Mouse (Mus musculus) myocyte (in vitro differentiated cells): Measurements from ENCODE around the gene Macrod2. TPM values are rescaled to one million over a fixed set of nuclear protein-coding genes. Genes with fewer than 3 reads are reported as not detected.

Source experiments
- H3K27me3 ChIP-seq: one replicate; pipeline ENCODE4 v1.6.1; 2011; ENCODE audit not compliant: control insufficient read depth, insufficient read depth, insufficient read length
- H3K36me3 ChIP-seq: one replicate; pipeline ENCODE4 v1.6.1; 2011; ENCODE audit not compliant: control insufficient read depth, insufficient read depth
- H3K4me2 ChIP-seq: one replicate; pipeline ENCODE4 v1.6.1; 2011; ENCODE audit warnings: low read depth, control low read depth
- H3K4me3 ChIP-seq: one replicate; pipeline ENCODE4 v1.5.1; 2011; ENCODE audit warnings: mild to moderate bottlenecking, control low read depth, moderate library complexity
- H3K79me2 ChIP-seq: one replicate; pipeline ENCODE4 v1.6.1; 2011; ENCODE audit not compliant: control insufficient read depth, insufficient read depth
- H3ac ChIP-seq: one replicate; pipeline ENCODE4 v1.6.1; 2011; ENCODE audit not compliant: control insufficient read depth, insufficient read length
- CEBPB ChIP-seq: IDR thresholded peaks from 2 replicates; pipeline ENCODE4 v1.6.1; 2011; ENCODE audit warnings: mild to moderate bottlenecking, moderate library complexity; ENCODE audit not compliant: poor library complexity, insufficient read depth, severe bottlenecking
- E2F4 ChIP-seq: IDR thresholded peaks from one replicate; pipeline ENCODE4 v1.6.1; 2011; ENCODE audit warnings: mild to moderate bottlenecking, control low read depth, moderate library complexity; ENCODE audit not compliant: insufficient read depth
- MAX ChIP-seq: IDR thresholded peaks from one replicate; pipeline ENCODE4 v1.6.1; 2011; ENCODE audit warnings: low read depth, mild to moderate bottlenecking, control low read depth
- MYOD1 ChIP-seq, 3 experiments: IDR thresholded peaks; one replicate each; pipeline ENCODE4 v1.6.1; 2011; ENCODE audit warnings: control low read depth in 2 of 3, low read depth in 2 of 3, mild to moderate bottlenecking in 2 of 3, moderate library complexity in 1 of 3; ENCODE audit not compliant: insufficient read length in 2 of 3, control insufficient read depth in 1 of 3
- MYOG ChIP-seq, 3 experiments: IDR thresholded peaks; one replicate each; pipeline ENCODE4 v1.6.1; 2011; ENCODE audit warnings: control low read depth in 2 of 3, low read depth in 2 of 3, mild to moderate bottlenecking in 2 of 3; ENCODE audit not compliant: insufficient read length in 2 of 3, control insufficient read depth in 1 of 3, insufficient read depth in 1 of 3
- POLR2A ChIP-seq: IDR thresholded peaks from one replicate; pipeline ENCODE4 v1.6.1; 2011; ENCODE audit warnings: low read depth, mild to moderate bottlenecking, control low read depth, moderate library complexity; ENCODE audit not compliant: insufficient read length
- POLR2AphosphoS2 ChIP-seq: IDR thresholded peaks from one replicate; pipeline ENCODE4 v1.6.1; 2011; ENCODE audit warnings: low read depth, control low read depth; ENCODE audit not compliant: insufficient read length
- REST ChIP-seq: IDR thresholded peaks from one replicate; pipeline ENCODE4 v1.6.1; 2011; ENCODE audit warnings: mild to moderate bottlenecking, control low read depth, moderate library complexity; ENCODE audit not compliant: insufficient read depth, insufficient read length
- SRF ChIP-seq: IDR thresholded peaks from one replicate; pipeline ENCODE4 v1.6.1; 2011; ENCODE audit warnings: low read depth; ENCODE audit not compliant: control insufficient read depth, insufficient read length
- TCF12 ChIP-seq: IDR thresholded peaks from one replicate; pipeline ENCODE4 v1.6.1; 2011; ENCODE audit warnings: mild to moderate bottlenecking, control low read depth; ENCODE audit not compliant: poor library complexity, insufficient read depth, severe bottlenecking
- TCF3 ChIP-seq: IDR thresholded peaks from one replicate; pipeline ENCODE4 v1.6.1; 2011; ENCODE audit warnings: low read depth, control low read depth; ENCODE audit not compliant: insufficient read length
- USF1 ChIP-seq: IDR thresholded peaks from one replicate; pipeline ENCODE4 v1.6.1; 2011; ENCODE audit warnings: low read depth, mild to moderate bottlenecking, control low read depth, moderate library complexity
- polyA plus RNA-seq: library from polyadenylated mRNA; unstranded; fragments of >200 nt; fragmentation: generic; extraction: Trizol; gene quantifications from one replicate; pipeline ENCODE4 v1.2.1, GENCODE M21; 2012; ENCODE audit warnings: missing spikeins

Macrod2 gene
- polyA plus RNA-seq, 1 experiment = 0.96 TPM

- Histone ChIP-seq H3K27me3 (no peaks in the 10 kb centered on the region), H3K4me2 (no peak overlapping the region), H3K36me3 (no peaks in the 10 kb centered on the region), H3ac (no peak overlapping the region), H3K79me2 (no peaks in the 10 kb centered on the region), H3K4me3 (no peak overlapping the region)
- TF ChIP-seq POLR2AphosphoS2 (no peak), CEBPB (no peak), MYOD1 (IDR thresholded peaks at IDR 0.05; ENCODE audit: control insufficient read depth in 1 of 3, insufficient read length in 2 of 3, low read depth in 2 of 3) (no peak), MAX (no peak), MYOG (IDR thresholded peaks at IDR 0.05; ENCODE audit: control insufficient read depth in 1 of 3, insufficient read depth in 1 of 3, insufficient read length in 2 of 3, low read depth in 2 of 3) (no peak), POLR2A (no peak), USF1 (no peak), SRF (no peak), E2F4 (no peak), TCF3 (no peak), TCF12 (no peak), REST (no peak)
Observed at GRCm38 (mm10) chr2:141712265-141712664, 1317.2 kb downstream of the Macrod2 start.

- no peaks in the 10 kb centered on the region for H3K36me3 ChIP-seq
- H3K27me3 ChIP-seq = no peaks in the 10 kb centered on the region
- no peak for TF ChIP-seq REST
- no peak for TF ChIP-seq MAX
- no peak for TF ChIP-seq TCF12
- H3K79me2 ChIP-seq = no peaks in the 10 kb centered on the region
- no peak overlapping the region for H3K4me3 ChIP-seq
- H3ac ChIP-seq = no peak overlapping the region
- H3K4me2 ChIP-seq = no peak overlapping the region
Observed at GRCm38 (mm10) chr2:141715061-141715460, 1320.0 kb downstream of the Macrod2 start.

GRCm38 (mm10) chr2:141722531-141722930 is 1327.4 kb downstream of the Macrod2 start:
- no peak overlapping the region for H3ac ChIP-seq
- no peaks in the 10 kb centered on the region for H3K79me2 ChIP-seq
- H3K4me2 ChIP-seq = no peak overlapping the region
- TF ChIP-seq TCF12 (no peak), POLR2A (no peak), MYOD1 (IDR thresholded peaks at IDR 0.05; ENCODE audit: control insufficient read depth in 1 of 3, insufficient read length in 2 of 3, low read depth in 2 of 3) (no peak), POLR2AphosphoS2 (no peak), REST (no peak), E2F4 (no peak), MAX (no peak), CEBPB (no peak), USF1 (no peak), SRF (no peak), TCF3 (no peak), MYOG (IDR thresholded peaks at IDR 0.05; ENCODE audit: control insufficient read depth in 1 of 3, insufficient read depth in 1 of 3, insufficient read length in 2 of 3, low read depth in 2 of 3) (no peak)
- H3K4me3 ChIP-seq = no peak overlapping the region
- no peaks in the 10 kb centered on the region for H3K36me3 ChIP-seq
- no peaks in the 10 kb centered on the region for H3K27me3 ChIP-seq

GRCm38 (mm10) chr2:141728998-141729397 is 1333.9 kb downstream of the Macrod2 start:
- Histone ChIP-seq H3K4me3 (no peak overlapping the region), H3ac (no peak overlapping the region), H3K4me2 (no peak overlapping the region), H3K79me2 (no peaks in the 10 kb centered on the region), H3K27me3 (no peaks in the 10 kb centered on the region), H3K36me3 (no peaks in the 10 kb centered on the region)
- no peak for TF ChIP-seq TCF12
- no peak for TF ChIP-seq POLR2A
- no peak for TF ChIP-seq REST
- TF ChIP-seq MYOG (IDR thresholded peaks at IDR 0.05; ENCODE audit: control insufficient read depth in 1 of 3, insufficient read depth in 1 of 3, insufficient read length in 2 of 3, low read depth in 2 of 3) = no peak
- TF ChIP-seq TCF3 = no peak
- TF ChIP-seq SRF = no peak
- TF ChIP-seq POLR2AphosphoS2 = no peak
- no peak for TF ChIP-seq E2F4
- no peak for TF ChIP-seq USF1
- no peak for TF ChIP-seq MAX
- TF ChIP-seq MYOD1 (IDR thresholded peaks at IDR 0.05; ENCODE audit: control insufficient read depth in 1 of 3, insufficient read length in 2 of 3, low read depth in 2 of 3) = no peak
- no peak for TF ChIP-seq CEBPB

GRCm38 (mm10) chr2:141736685-141737456 is 1341.8 kb downstream of the Macrod2 start:
- Histone ChIP-seq H3K27me3 (no peaks in the 10 kb centered on the region), H3ac (no peak overlapping the region), H3K36me3 (no peaks in the 10 kb centered on the region), H3K79me2 (no peaks in the 10 kb centered on the region), H3K4me3 (no peak overlapping the region), H3K4me2 (no peak overlapping the region)
- TF ChIP-seq REST = no peak
- TF ChIP-seq TCF3 = no peak
- TF ChIP-seq POLR2AphosphoS2 = no peak
- TF ChIP-seq MAX = no peak
- no peak for TF ChIP-seq MYOG (IDR thresholded peaks at IDR 0.05; ENCODE audit: control insufficient read depth in 1 of 3, insufficient read depth in 1 of 3, insufficient read length in 2 of 3, low read depth in 2 of 3)
- no peak for TF ChIP-seq SRF
- no peak for TF ChIP-seq USF1
- TF ChIP-seq POLR2A = no peak
- TF ChIP-seq MYOD1 (IDR thresholded peaks at IDR 0.05; ENCODE audit: control insufficient read depth in 1 of 3, insufficient read length in 2 of 3, low read depth in 2 of 3) = no peak
- TF ChIP-seq E2F4 = no peak
- TF ChIP-seq CEBPB = no peak
- TF ChIP-seq TCF12 = no peak
